Mouse (Mus musculus) kidney, adult 8-10 months (tissue): ENCODE results near the gene 4931428L18Rik.

Experiments used
- DNase-seq, 2 experiments: peaks; one replicate each; pipeline ENCODE4 v3.0.0; 2022

Gene 4931428L18Rik

GRCm38 (mm10) chr1:31150546-31150945 is 71.9 kb downstream of the 4931428L18Rik start:
- DNase-seq: no peak

GRCm38 (mm10) chr1:31149671-31150070 is 72.8 kb downstream of the 4931428L18Rik start:
- DNase-seq: no peak

GRCm38 (mm10) chr1:31143571-31143970 is 78.9 kb downstream of the 4931428L18Rik start:
- DNase-seq: no peak

GRCm38 (mm10) chr1:31142288-31143094 is 80.0 kb downstream of the 4931428L18Rik start:
- DNase-seq: no peak

- DNase-seq: no peak
Observed at GRCm38 (mm10) chr1:31138387-31138786, 84.1 kb downstream of the 4931428L18Rik start.

GRCm38 (mm10) chr1:31113466-31113865 is 109.0 kb downstream of the 4931428L18Rik start:
- DNase-seq: no peak

- DNase-seq: no peak
Observed at GRCm38 (mm10) chr1:31107961-31108360, 114.5 kb downstream of the 4931428L18Rik start.

- DNase-seq: no peak
Observed at GRCm38 (mm10) chr1:31102863-31103657, 119.4 kb downstream of the 4931428L18Rik start.

GRCm38 (mm10) chr1:31102280-31102679 is 120.2 kb downstream of the 4931428L18Rik start:
- DNase-seq: no peak

GRCm38 (mm10) chr1:31097208-31097607 is 125.3 kb downstream of the 4931428L18Rik start:
- no peak for DNase-seq

- DNase-seq: no peak
Observed at GRCm38 (mm10) chr1:31096466-31096793, 126.1 kb downstream of the 4931428L18Rik start.

- DNase-seq: no peak
Observed at GRCm38 (mm10) chr1:31095706-31096465, 126.6 kb downstream of the 4931428L18Rik start.

GRCm38 (mm10) chr1:31094792-31095191 is 127.7 kb downstream of the 4931428L18Rik start:
- no peak for DNase-seq

- no peak for DNase-seq
Observed at GRCm38 (mm10) chr1:31093939-31094338, 128.5 kb downstream of the 4931428L18Rik start.

- no peak for DNase-seq
Observed at GRCm38 (mm10) chr1:31088686-31089085, 133.8 kb downstream of the 4931428L18Rik start.

GRCm38 (mm10) chr1:31072523-31073370 is 149.7 kb downstream of the 4931428L18Rik start:
- DNase-seq: peak in 1 of 2 experiments; percentile 17

- no peak for DNase-seq
Observed at GRCm38 (mm10) chr1:31071209-31071608, 151.3 kb downstream of the 4931428L18Rik start.

- DNase-seq: no peak
Observed at GRCm38 (mm10) chr1:31064817-31065740, 157.4 kb downstream of the 4931428L18Rik start.

GRCm38 (mm10) chr1:31059806-31060205 is 162.7 kb downstream of the 4931428L18Rik start:
- no peak for DNase-seq

GRCm38 (mm10) chr1:31058861-31059351 is 163.6 kb downstream of the 4931428L18Rik start:
- DNase-seq: no peak

GRCm38 (mm10) chr1:31058196-31058595 is 164.3 kb downstream of the 4931428L18Rik start:
- no peak for DNase-seq
